Mouse (Mus musculus): Measurements from ENCODE around the gene Tex2.
A peak's percentile ranks its signal among the peaks of the same experiment; 100 is the strongest.
"Not testable (repeated sequence)": the region's sequence is repeated elsewhere in the genome, so short reads cannot be mapped to it uniquely, and the experiment has no call there.

Gene Tex2

DNA sequence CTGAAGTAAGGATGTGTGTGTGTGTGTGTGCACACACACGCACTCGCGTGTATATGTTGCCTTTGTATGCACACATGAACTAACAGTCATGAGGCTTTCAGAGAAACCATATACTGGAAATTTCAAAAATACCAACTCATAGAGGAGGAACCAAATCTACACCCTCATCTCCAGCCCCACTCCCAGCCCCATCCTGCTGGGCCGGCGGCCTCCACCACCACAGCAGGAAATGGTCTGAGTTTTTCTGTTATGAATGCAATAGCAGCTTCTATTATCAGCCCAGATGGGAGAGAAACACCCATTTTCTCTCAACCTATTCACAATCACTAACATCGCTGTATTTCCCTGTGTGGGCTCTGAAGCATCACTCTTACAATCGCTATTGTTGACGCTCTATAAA lies 8.8 kb upstream of the Tex2 start:
- DNase-seq (ENCODE audit: low read depth, low spot score): no peak

DNA sequence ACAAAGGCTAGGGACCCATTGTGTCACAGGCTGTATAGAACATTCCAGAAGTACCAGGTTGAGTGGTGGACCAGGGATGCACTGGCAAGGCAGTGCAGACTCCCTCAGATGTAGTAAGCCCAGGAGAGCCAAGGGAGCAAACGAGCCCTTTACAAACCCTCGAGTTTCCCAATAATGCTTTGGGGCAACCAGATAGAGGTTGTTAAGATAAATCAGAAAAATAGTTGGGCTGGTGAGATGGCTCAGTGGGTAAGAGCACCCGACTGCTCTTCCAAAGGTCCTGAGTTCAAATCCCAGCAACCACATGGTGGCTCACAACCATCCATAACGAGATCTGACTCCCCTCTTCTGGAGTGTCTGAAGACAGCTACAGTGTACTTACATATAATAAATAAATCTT lies 5.5 kb upstream of the Tex2 start:
- DNase-seq (ENCODE audit: low read depth, low spot score): not testable (repeated sequence)

DNA sequence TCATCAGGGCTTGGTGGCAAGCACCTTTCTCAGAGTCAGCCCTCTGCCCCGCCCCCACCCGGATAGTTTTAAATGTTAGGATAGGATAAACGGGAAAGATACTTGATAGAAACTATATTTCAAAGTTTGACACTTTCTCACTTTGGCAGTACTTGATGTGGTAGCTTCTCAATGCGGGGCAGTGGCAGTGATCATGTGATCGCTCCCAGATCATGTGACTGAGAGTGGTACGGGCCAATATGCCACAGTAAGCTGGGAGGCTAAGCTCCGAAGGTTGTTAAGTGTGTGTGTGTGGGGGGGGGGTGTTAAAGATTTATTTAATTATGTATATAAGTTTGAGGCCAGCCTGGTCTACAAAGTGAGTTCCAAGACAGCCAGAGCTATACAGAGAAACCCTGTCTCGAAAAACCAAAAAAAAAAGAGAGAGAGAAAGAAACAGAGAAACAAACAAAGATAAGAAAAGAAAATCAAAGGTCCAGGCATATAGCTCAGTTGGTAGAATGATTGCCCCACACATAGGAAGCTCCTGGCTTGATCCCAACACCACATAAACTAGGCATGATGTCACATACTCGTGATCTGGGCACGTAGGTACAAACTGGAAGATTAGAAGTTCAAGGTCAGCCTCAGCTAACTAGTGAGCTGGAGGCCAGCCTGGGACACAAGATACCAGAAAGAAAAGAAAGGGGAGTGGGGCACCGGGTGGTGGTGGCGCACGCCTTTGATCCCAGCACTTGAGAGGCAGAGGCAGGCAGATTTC lies 4.8 kb upstream of the Tex2 start:
- DNase-seq (ENCODE audit: low read depth, low spot score): peak; percentile 27

GRCm38 (mm10) chr11:106615561-106615960 lies 2.3 kb upstream of the Tex2 start:
- no peak for DNase-seq (ENCODE audit: low read depth, low spot score)

DNA sequence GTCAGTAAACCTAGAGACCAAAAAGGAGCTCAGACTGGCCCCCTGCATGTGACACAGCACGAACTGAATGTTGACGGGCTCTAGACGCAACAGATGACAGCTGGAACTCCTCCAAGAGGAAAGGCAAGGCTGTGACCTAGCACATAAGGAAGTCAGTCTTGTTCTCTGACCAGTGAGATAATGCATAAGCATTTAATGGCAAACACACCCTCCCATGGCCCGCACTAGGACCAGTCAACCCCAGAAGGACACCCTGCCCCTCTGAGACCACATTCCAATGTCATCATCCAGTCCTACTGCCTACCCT lies 1.1 kb upstream of the Tex2 start:
- DNase-seq (ENCODE audit: low read depth, low spot score): no peak

- peak; percentile 32 for DNase-seq (ENCODE audit: low read depth, low spot score)
Measured at GRCm38 (mm10) chr11:106613638-106614338, 565 bp upstream of the Tex2 start.

DNA sequence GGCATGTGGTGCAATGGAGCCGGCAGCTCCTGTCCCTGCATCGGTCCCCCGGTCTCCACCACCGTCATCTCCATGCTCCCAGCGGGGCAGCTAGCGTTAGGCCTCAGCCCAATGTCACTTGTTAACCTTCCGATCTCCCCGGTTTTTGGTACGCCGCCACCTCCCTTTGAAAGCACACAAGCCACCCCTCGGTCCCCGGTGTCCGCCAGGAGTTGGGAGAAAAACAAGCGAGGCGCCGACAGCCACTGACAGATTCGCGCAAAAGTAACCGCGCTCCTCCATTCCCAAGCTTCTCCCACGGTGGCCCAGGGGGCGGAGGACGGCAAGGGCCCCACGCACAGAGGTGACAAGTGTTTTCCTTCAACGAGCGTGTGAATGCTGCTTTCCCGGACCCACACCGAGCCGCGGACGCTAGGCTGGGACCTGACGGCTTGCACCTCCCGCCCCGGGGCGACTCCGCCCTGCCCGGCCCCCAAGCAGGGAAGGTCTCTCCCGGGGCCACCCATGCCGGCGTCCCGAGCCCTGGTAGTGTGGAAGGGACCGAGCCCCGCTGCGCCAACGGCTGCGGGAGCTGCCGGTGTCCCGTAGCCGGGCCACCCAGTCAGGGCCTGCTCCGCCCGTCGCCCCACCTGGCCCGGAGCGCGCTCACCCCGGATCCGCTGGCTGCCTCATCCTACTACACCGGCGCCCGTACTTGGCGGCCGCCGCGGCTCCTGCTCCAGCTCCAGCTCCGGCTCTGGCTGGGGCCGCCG lies 838 bp downstream of the Tex2 start:
- peak; percentile 44 for DNase-seq (ENCODE audit: low read depth, low spot score)

DNA sequence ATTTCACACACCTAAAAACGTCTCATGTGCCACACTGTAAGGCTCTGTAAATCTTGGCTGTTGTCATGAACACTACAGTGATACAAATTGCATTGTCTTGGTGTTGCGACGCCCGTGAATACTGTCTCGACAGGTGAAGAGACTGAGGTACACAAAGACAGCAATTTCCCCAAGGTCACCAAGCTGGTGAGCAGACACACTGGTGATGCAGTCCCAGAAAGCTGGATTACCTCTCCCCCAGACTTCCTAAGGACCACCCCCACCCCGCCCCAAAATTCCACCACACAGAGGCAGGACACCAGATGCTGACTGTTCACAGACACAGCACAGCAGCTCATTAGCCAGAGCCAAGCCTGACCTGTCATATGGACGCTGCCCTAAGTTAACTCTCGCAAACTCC lies 3.5 kb downstream of the Tex2 start:
- no peak for DNase-seq (ENCODE audit: low read depth, low spot score)

DNA sequence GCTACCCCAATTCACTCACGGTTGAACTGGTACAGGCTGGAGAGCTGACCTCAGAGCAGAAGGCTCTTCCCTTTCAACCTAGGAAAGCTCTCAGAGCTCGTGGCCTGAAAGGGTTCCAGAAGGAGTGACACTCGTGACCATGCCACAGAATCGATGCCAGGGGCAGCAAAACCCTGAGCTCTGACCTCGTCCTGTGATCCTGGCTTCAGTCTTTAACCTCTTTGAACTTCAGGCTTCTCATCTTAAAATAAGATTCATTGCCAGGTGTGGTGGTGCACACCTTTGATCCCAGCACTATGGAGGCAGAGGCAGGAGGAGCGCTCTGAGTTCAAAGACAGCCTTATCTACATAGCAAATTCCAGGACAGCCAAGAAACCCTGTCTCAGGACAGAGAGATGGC lies 5.9 kb downstream of the Tex2 start:
- no peak for DNase-seq (ENCODE audit: low read depth, low spot score)

DNA sequence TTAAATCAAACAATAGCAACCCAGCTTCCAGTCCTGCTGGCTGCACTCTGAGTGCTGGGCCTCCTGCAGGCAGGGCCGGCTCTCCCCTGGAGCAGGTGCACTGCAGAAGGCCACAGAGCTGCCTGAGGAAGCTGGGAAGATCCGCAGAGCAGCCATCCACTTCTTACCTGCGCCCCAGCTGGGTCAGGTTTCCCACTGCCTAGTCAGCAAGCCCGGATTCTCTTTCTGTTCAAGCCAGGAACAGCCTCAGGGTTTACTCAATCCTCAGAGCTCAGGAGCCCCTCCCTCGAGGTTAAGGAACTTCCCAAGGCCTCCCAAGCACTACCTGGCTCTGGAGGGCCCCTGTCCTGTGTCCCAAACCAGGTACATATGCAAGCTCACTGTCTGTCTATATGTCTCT lies 7.2 kb downstream of the Tex2 start:
- DNase-seq (ENCODE audit: low read depth, low spot score): no peak

DNA sequence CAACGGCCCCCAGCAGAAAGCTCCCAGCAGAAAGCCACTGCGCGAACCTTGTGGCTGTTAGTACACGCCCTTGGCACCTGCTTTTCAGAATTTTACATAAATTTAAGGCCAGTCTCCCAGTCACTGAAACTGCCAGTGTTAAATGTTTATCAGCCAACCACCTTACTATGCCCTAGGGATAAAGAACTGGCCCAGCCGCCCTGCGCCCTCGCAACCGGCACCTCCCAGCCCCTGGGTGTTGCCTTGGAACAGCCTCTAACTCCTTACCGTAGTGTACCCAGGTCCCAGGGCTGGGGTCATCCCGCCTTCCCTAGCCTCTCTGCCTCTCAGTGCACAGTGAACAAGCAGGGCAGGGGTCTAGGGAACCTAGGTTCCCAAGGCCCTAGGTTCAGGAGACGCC lies 10.0 kb downstream of the Tex2 start:
- DNase-seq (ENCODE audit: low read depth, low spot score): no peak

DNA sequence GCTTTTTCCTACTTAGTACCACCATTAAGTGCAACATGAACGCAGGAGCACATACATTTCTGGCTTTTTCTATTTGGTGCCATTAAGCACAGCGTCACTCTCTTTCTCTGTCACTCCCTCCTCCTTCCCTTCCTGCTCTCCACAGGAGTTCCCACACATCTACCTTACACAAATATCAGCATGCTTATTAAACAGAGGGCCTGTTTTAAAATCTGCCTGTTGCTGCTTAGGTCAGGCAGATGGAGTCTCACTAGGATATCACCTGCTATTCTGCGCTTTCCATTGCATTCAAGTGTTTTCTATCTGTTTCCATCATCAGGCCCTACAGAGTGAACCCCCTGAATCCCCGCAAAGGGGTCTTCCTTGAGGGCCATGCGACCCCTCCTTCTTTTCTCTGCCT lies 13.1 kb downstream of the Tex2 start:
- no peak for DNase-seq (ENCODE audit: low read depth, low spot score)

DNA sequence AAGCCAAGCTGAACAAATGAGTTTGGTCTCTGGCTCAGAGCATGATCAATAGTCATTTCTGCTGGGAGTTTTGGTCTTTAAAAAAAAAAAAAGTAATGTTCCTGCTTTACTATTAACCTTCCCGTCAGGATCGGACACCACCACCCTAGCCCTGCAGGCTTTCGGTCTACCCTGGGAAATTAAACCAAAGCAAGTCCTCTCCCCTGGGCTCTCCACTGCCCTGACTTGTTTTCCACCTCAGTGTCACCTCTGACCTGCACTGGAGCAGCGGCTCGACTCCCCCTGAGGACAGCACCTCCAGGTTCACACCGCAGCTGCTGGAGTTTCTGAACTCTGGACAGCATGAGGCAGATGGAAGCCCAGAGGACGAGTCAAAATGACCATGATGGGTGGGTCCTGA lies 13.9 kb downstream of the Tex2 start:
- no peak for DNase-seq (ENCODE audit: low read depth, low spot score)

DNA sequence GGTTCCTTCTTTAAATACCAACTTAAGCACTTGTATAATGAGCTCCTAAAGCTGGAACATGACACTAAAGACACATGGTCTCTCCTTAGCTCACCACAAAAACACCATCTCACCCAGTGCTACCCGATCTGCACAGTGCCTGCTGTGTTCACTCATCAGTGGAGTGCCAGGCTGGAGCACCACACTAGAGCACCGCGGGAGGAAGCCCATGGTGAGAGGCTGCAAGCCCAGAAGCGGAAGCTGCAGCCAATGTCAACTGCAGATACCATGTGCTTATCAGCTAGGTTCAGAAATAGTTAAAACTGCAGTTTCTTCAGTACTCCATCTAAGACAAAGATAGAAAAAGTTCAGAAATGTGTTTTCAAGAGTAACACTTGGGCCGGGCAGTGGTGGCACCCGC lies 14.9 kb downstream of the Tex2 start:
- DNase-seq (ENCODE audit: low read depth, low spot score): no peak

- peak; percentile 30 for DNase-seq (ENCODE audit: low read depth, low spot score)
Measured at GRCm38 (mm10) chr11:106597737-106598330, 15.4 kb downstream of the Tex2 start.

DNA sequence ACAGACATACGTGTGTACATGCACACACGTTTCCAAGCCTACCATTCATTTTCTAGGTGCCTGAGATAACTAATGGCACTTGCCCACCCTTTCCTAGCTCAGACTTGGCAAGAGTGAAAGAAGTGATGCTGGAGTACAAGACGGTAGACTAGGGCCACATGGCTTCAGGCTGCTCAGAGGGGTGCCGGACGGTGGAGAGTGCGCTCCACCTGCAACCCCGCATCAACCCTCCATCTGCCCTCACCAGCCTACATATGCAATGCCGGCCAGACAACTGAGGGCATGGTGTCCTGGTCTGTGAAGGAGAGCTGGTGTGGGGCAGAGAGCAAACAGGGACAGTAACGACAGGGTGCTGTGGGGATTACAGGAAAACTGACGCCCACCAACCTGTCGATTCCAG lies 22.0 kb downstream of the Tex2 start:
- no peak for DNase-seq (ENCODE audit: low read depth, low spot score)

DNA sequence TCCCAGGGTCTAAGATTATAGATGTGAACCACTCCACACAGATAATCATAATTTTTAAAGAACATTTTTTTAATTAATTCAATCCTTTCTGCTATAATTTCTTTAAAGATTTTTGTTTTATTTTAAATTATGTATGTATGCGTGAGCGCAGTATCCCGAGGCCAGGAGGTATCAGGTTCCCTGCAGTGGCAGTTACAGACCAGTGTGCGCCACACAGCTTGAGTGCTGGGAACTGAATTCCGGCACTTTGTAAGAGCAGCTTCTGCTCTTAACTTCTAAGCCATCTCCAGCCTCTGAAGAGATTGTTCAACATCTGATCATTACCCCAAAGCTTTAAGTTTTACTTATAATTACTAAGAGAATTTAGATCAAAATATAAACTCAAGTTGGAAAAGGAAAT lies 23.1 kb downstream of the Tex2 start:
- DNase-seq (ENCODE audit: low read depth, low spot score): no peak

DNA sequence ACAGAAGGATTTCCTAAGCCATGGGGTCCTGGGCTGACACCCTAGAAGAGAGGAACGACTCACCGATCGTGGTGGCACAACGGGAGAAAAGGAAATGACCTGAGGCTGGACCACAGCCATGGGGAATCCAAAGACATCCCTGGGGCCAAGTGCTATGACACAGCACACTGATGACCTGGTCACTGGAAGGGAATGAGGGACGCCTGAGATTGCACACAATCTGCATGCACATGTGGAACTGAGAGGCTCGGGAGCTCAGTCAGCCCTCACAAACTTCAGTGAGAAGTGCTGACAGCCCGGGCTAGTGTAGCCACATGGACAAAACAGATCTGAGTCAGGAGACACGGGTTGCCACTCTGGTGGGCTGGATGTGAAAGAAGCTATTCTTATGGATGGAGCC lies 24.4 kb downstream of the Tex2 start:
- peak; percentile 87 for DNase-seq (ENCODE audit: low read depth, low spot score)

GRCm38 (mm10) chr11:106587786-106588519 lies 25.3 kb downstream of the Tex2 start:
- peak; percentile 76 for DNase-seq (ENCODE audit: low read depth, low spot score)

GRCm38 (mm10) chr11:106583801-106584200 lies 29.4 kb downstream of the Tex2 start:
- DNase-seq (ENCODE audit: low read depth, low spot score): no peak

DNA sequence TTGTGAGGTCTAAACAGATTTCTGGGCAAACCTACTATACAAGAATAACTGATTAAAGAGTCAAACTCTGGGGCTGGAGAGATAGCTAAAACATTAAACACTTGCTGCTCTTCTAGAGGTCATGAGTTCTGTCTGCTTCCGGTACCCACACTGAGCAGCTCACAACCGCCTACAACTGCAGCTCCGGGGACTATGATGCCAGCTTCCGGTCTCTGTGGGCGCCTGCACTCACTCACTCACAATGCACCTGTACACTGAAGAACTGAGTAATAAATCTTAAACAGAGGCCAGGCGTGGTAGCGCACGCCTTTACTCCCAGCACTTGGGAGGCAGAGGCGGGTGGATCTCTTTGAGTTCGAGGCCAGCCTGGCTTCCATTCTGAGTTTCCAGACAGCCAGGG lies 31.9 kb downstream of the Tex2 start:
- no peak for DNase-seq (ENCODE audit: low read depth, low spot score)

GRCm38 (mm10) chr11:106580468-106580867 lies 32.8 kb downstream of the Tex2 start:
- peak; percentile 90 for DNase-seq (ENCODE audit: low read depth, low spot score)

Data from 3T3-L1 (cell line).